ENCODE assay signal across 8 mouse cellular contexts in genomic region chr5:92434571-92434985, GRCm38 (mm10). TPM values are rescaled to one million over a fixed set of nuclear protein-coding genes. Genes with fewer than 3 reads are reported as not detected.
DNase-seq lines count a peak whose midpoint lies in the region; ATAC-seq and TF ChIP-seq lines count a peak whose summit lies in the region.

No protein-coding gene starts in this region.

- no peak for TF ChIP-seq CTCF in testis, adult 2 months (IDR thresholded peaks at IDR 0.05; ENCODE audit: control insufficient read depth, insufficient read depth, insufficient replicate concordance, low read depth, low read length)

- H3K27ac ChIP-seq in testis, adult 2 months (ENCODE audit: control insufficient read depth, insufficient read depth, low read depth, low read length): peak overlapping the region; percentile 81
- peak overlapping the region; percentile 83 for H3K27ac ChIP-seq in hindbrain, embryonic 14.5 days

- peak overlapping the region; percentile 99 for H3K4me3 ChIP-seq in testis, adult 2 months (ENCODE audit: control insufficient read depth, low read depth, low read length)
- H3K4me3 ChIP-seq in hindbrain, embryonic 14.5 days (replicated peaks; ENCODE audit: low read length): peak overlapping the region; percentile 86

- 0% methylated on average over 22 of the region's 39 CpGs for WGBS in hindbrain, embryonic 14.5 days

- no peaks in the 10 kb centered on the region for H3K36me3 ChIP-seq in testis, adult 2 months (ENCODE audit: control insufficient read depth, insufficient read depth, low read length)
- no peaks in the 10 kb centered on the region; the same call in 1 of the 2 replicates for H3K36me3 ChIP-seq in hindbrain, embryonic 14.5 days (replicated peaks; ENCODE audit: control insufficient read depth, insufficient read depth)

- ATAC-seq in cerebellum, adult (ENCODE audit: insufficient number of reproducible peaks, low FRiP score, low TSS enrichment): peak; percentile 38
- ATAC-seq in hindbrain, embryonic 14.5 days (ENCODE audit: low FRiP score): peak; percentile 61
- ATAC-seq in megakaryocyte, adult 5-6 weeks (ENCODE audit: poor library complexity, severe bottlenecking): peak; percentile 33

- H3K4me1 ChIP-seq in testis, adult 2 months (ENCODE audit: control insufficient read depth, insufficient read depth, low read length): no peaks in the 10 kb centered on the region
- H3K4me1 ChIP-seq in hindbrain, embryonic 14.5 days (replicated peaks; ENCODE audit: control insufficient read depth, insufficient read depth, low read length): peaks cover 18% of the 10 kb centered on the region

- no peaks in the 10 kb centered on the region for H3K27me3 ChIP-seq in testis, adult 2 months (ENCODE audit: control insufficient read depth, insufficient read depth, low read length)
- no peaks in the 10 kb centered on the region for H3K27me3 ChIP-seq in hindbrain, embryonic 14.5 days (ENCODE audit: control insufficient read depth, insufficient read depth, low read length)

- no peak for TF ChIP-seq POLR2A in testis, adult 2 months (IDR thresholded peaks at IDR 0.05; ENCODE audit: control insufficient read depth, low read depth, low read length)

- H3K9ac ChIP-seq in hindbrain, embryonic 14.5 days: peak overlapping the region; percentile 84

- peak overlapping the region; percentile 94 for H3K4me2 ChIP-seq in hindbrain, embryonic 14.5 days (replicated peaks)

- no peaks in the 10 kb centered on the region for H3K9me3 ChIP-seq in hindbrain, embryonic 14.5 days (ENCODE audit: control insufficient read depth, low read length)

- no peak for DNase-seq in cerebellum, adult 9-10 months
- no peak for DNase-seq in testis, postnatal 10 days (ENCODE audit: low spot score)
- no peak for DNase-seq in hindbrain, embryonic 14.5 days (ENCODE audit: low spot score)
- DNase-seq in yolk sac, embryonic 10.5 days (ENCODE audit: low spot score): no peak
- no peak for DNase-seq in frontal cortex, adult 2 months (ENCODE audit: extremely low spot score in 1 of 2, low spot score in 1 of 2)

RNA-seq across cellular contexts. Expression of gene Nup54, which starts 0.4 kb away (rescaled TPM):
- 11.8 and 15.2 TPM in 2 replicates for polyA plus RNA-seq in testis, adult 2 months (2012; rRNA removed)
- polyA plus RNA-seq in hindbrain, embryonic 14.5 days (2014; fragmentation: Nextera tagmentation; extraction: Ambion mirVana): 51.5 and 59.4 TPM in 2 replicates
- 49.7 and 63.3 TPM in 2 replicates for total RNA-seq in megakaryocyte, adult 5-6 weeks (2015)
- 56.8 and 73.3 TPM in 2 replicates for total RNA-seq in megakaryocyte, adult 5-6 weeks (2017)
- polyA plus RNA-seq in frontal cortex, adult 2 months (2012; rRNA removed): 27.7 and 29.2 TPM in 2 replicates
